Mouse (Mus musculus) spleen, adult 2 months (tissue): Measurements from ENCODE around the gene Slc24a3.

ENCODE experiments used
- CTCF ChIP-seq: fragments of 200-500 bp; IDR thresholded peaks from 2 replicates; pipeline ENCODE4 v1.5.1; 2011; ENCODE audit warnings: mild to moderate bottlenecking, inconsistent platforms; ENCODE audit not compliant: insufficient read depth, insufficient read length, insufficient replicate concordance; ENCODE audit errors: extremely low read depth
- POLR2A ChIP-seq: fragments of 200-500 bp; IDR thresholded peaks from 2 replicates; pipeline ENCODE4 v1.6.1; 2011; ENCODE audit warnings: low read depth, low read length, inconsistent platforms

DNA sequence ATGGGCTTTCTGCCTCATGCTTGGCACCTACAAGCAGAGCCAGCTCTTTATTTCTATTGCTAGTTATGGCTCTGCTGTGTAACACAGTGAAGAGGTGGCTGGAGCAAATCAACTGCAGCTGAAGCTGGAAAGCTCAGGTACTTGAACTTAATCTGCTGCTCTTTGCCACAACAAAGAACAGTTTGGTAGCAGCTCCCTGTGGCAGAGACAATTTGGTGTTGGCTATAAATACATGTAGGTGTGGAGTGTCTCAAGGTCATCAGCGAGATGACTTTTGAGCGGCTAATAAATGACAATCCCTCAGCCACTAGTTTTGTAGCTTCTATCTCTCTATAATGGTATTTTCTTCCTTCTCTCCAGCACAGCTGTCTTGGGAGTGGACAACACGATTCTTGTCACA, 217.7 kb downstream of the Slc24a3 start:
- TF ChIP-seq CTCF (no peak), POLR2A (no peak)
